Mouse (Mus musculus) limb, embryonic 14.5 days (tissue): ENCODE measurements around the gene Epb41l2. TPM values are rescaled to one million over a fixed set of nuclear protein-coding genes. Genes with fewer than 3 reads are reported as not detected.

Source experiments
- ATAC-seq: fragments of 200-750 bp; cut with Nextera tagmentation; 2 replicates; pipeline ENCODE4 v1.8.0; 2017; ENCODE audit warnings: low read depth, moderate number of reproducible peaks, moderate TSS enrichment; ENCODE audit not compliant: low FRiP score
- DNase-seq: peaks from one replicate; pipeline ENCODE4 v3.0.0-alpha.2; 2015; ENCODE audit warnings: low spot score
- H3K27ac ChIP-seq: fragments of 300-500 bp; sonication (generic); replicated peaks from 2 replicates; pipeline ENCODE4 v1.5.1; 2014; ENCODE audit warnings: low read depth, mild to moderate bottlenecking, low read length, moderate library complexity, mixed read lengths
- H3K27me3 ChIP-seq: fragments of 300-500 bp; sonication (generic); 2 replicates; pipeline ENCODE4 v1.6.1; 2014; ENCODE audit warnings: low read length, mixed read lengths; ENCODE audit not compliant: control insufficient read depth, insufficient read depth
- H3K36me3 ChIP-seq: fragments of 300-500 bp; sonication (generic); 2 replicates; pipeline ENCODE4 v1.6.1; 2014; ENCODE audit warnings: mild to moderate bottlenecking, low read length, moderate library complexity, mixed read lengths; ENCODE audit not compliant: control insufficient read depth, insufficient read depth
- H3K4me1 ChIP-seq: fragments of 300-500 bp; sonication (generic); 2 replicates; pipeline ENCODE4 v1.6.1; 2014; ENCODE audit warnings: antibody characterized with exemption, low read length, mixed read lengths; ENCODE audit not compliant: control insufficient read depth, insufficient read depth
- H3K4me2 ChIP-seq: fragments of 300-500 bp; sonication (generic); replicated peaks from 2 replicates; pipeline ENCODE4 v1.6.1; 2014; ENCODE audit warnings: low read depth, mild to moderate bottlenecking, low read length, moderate library complexity; ENCODE audit not compliant: severe bottlenecking
- H3K4me3 ChIP-seq: fragments of 300-500 bp; sonication (generic); replicated peaks from 2 replicates; pipeline ENCODE4 v1.5.1; 2014; ENCODE audit warnings: low read length
- H3K9ac ChIP-seq: fragments of 300-500 bp; sonication (generic); 2 replicates; pipeline ENCODE4 v1.6.1; 2014; ENCODE audit warnings: mild to moderate bottlenecking, low read depth, low read length, moderate library complexity; ENCODE audit not compliant: severe bottlenecking
- H3K9me3 ChIP-seq: fragments of 300-500 bp; sonication (generic); 2 replicates; pipeline ENCODE4 v1.6.1; 2016; ENCODE audit warnings: low read length; ENCODE audit not compliant: control insufficient read depth
- POLR2A ChIP-seq: fragments of 200-500 bp; IDR thresholded peaks from 2 replicates; pipeline ENCODE4 v1.8.0; 2012; ENCODE audit warnings: inconsistent platforms, mild to moderate bottlenecking, moderate library complexity, borderline replicate concordance; ENCODE audit not compliant: insufficient read depth, insufficient read length; ENCODE audit errors: extremely low read depth
- WGBS: fragments of 180-500 bp; shearing (Covaris S2); extraction: QIAGEN DNeasy Blood & Tissue Kit; methylation state at CpG from one replicate; pipeline ENCODE4 v1.1.7; 2014; 5-methylcytosine and 5-hydroxymethylcytosine counted together
- polyA plus RNA-seq, 2 experiments: library from polyadenylated mRNA; depleted of rRNA in 1 of 2; stranded (reverse) in 1 of 2; unstranded in 1 of 2; fragments of >200 nt; fragmentation: Nextera tagmentation in 1 of 2; extraction: Ambion mirVana in 1 of 2; gene quantifications; 2 replicates each; pipeline versions ENCODE4 v1.2.1 to v1.2.3; 2012 to 2014

The Epb41l2 gene
- polyA plus RNA-seq, 2 experiments = 78.1 to 143 TPM

DNA sequence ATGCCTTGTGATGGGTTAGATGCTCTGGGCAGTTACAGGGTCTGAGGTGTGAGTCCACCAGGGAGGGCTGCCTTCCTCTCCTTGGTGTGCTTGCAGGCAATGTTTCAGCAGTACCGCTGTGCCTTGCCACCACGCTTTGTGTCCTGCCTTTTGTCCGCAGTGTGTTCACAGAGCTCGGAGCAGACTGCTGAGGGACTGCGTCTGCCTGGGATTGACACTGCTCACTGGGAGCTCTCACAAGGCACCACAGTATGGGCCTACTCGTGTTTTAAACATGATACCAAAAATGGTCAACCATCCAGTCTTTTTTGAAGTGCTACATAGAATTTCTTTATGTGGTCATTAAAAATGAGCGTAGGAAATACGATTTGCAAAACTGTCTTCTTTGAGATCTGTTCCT, 164.1 kb downstream of the Epb41l2 start:
- TF ChIP-seq POLR2A = no peak
- DNase-seq (no peak), ATAC-seq (no peak)
- no peaks in the 10 kb centered on the region for H3K9me3 ChIP-seq
- no peak overlapping the region for H3K9ac ChIP-seq
- H3K27me3 ChIP-seq = no peaks in the 10 kb centered on the region
- H3K4me3 ChIP-seq = no peak overlapping the region
- no peak overlapping the region for H3K4me2 ChIP-seq
- H3K4me1 ChIP-seq = no peaks in the 10 kb centered on the region
- 92% methylated on average over 8 of the region's 8 CpGs for WGBS
- H3K27ac ChIP-seq = no peak overlapping the region
- H3K36me3 ChIP-seq = peaks cover 23% of the 10 kb centered on the region

DNA sequence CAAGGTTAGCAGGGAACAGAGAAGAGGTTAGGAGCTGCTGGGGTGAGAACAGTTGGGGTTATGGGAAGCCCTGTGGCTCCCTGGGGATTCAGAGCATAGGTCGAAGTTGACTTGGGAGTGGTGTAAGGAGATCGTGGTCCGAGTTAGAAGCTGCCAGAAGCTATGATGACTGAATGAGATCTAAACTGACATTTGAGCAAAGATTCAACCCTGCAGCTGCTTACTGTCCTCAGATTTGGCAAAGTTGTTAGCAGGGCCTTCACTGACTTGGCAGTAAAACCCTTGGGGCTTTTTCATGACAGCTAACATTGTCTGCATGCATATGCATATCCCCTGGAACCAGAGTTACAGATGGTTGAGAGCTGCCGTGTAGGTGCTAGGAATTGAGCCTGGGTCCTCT, 166.6 kb downstream of the Epb41l2 start:
- no peak for TF ChIP-seq POLR2A

GRCm38 (mm10) chr10:25526622-25527021, 167.0 kb downstream of the Epb41l2 start:
- no peaks in the 10 kb centered on the region for H3K9me3 ChIP-seq
- peak; percentile 23 for DNase-seq

More for the DNA sequence above, 166.6 kb downstream of the Epb41l2 start:
- no peaks in the 10 kb centered on the region for H3K4me1 ChIP-seq
- H3K4me2 ChIP-seq = no peak overlapping the region
- no peak for DNase-seq
- H3K27ac ChIP-seq = no peak overlapping the region
- no peak for ATAC-seq
- H3K4me3 ChIP-seq = no peak overlapping the region
- no peaks in the 10 kb centered on the region for H3K9me3 ChIP-seq
- no peaks in the 10 kb centered on the region for H3K27me3 ChIP-seq
- H3K36me3 ChIP-seq = peaks cover 23% of the 10 kb centered on the region
- 67% methylated on average over 4 of the region's 4 CpGs for WGBS
- H3K9ac ChIP-seq = no peak overlapping the region

DNA sequence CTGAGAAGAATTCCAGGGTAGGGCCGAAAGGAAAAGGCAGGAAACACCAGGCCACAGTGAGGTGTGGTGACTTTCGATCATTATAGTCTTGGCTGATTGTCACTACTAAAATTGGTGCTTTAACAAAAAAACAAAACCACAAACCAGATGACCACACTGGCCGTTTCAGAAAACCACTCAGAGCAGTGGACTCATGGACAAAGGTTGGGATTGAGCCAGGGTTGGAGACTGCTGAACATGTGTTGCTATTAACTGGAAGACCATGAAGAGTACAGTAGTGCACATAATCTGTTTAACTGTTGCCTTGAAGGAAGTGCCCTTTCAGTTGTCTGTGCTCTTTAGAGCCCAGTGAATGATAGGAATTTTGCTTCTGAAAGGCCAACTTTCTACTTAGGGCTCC, 167.5 kb downstream of the Epb41l2 start:
- Histone ChIP-seq H3K36me3 (peaks cover 20% of the 10 kb centered on the region), H3K27ac (no peak overlapping the region), H3K4me3 (no peak overlapping the region), H3K4me1 (no peaks in the 10 kb centered on the region), H3K9ac (no peak overlapping the region), H3K9me3 (no peaks in the 10 kb centered on the region), H3K4me2 (no peak overlapping the region), H3K27me3 (no peaks in the 10 kb centered on the region)
- peak; percentile 48 for DNase-seq
- TF ChIP-seq POLR2A = no peak
- ATAC-seq = peak; percentile 17; the same call in 1 of the 2 replicates
- WGBS = 55% methylated on average over 3 of the region's 3 CpGs

More at GRCm38 (mm10) chr10:25526622-25527021, 167.0 kb downstream of the Epb41l2 start:
- Histone ChIP-seq H3K36me3 (peaks cover 21% of the 10 kb centered on the region), H3K27me3 (no peaks in the 10 kb centered on the region), H3K4me2 (no peak overlapping the region), H3K4me1 (no peaks in the 10 kb centered on the region), H3K27ac (no peak overlapping the region), H3K9ac (no peak overlapping the region), H3K4me3 (no peak overlapping the region)
- no peak for TF ChIP-seq POLR2A
- peak; percentile 54; the same call in 1 of the 2 replicates for ATAC-seq
- 87% methylated on average over 4 of the region's 4 CpGs for WGBS

DNA sequence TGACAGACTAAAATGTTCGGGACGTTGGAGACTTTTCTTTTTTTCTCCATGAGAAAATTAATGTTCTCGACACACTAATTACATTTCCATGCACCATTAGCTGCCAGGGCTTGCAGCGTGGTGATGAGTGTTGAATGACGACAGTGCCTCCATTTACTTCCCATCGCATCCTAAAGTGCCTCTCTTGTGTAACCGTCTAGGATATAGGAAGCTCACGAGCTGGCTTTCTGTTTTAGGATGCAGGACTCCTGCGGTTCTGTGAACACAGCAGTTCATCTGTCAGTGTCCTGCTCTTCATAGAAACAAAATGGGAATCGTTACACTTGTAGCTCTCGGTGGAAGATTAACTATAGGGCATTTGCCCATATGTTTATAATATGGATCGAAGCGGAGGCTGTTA, 171.7 kb downstream of the Epb41l2 start:
- WGBS = 65% methylated on average over 13 of the region's 13 CpGs
- no peak for ATAC-seq
- no peaks in the 10 kb centered on the region for H3K9me3 ChIP-seq
- no peak overlapping the region for H3K4me2 ChIP-seq
- no peak overlapping the region for H3K4me3 ChIP-seq
- no peaks in the 10 kb centered on the region for H3K27me3 ChIP-seq
- H3K9ac ChIP-seq = no peak overlapping the region
- H3K4me1 ChIP-seq = no peaks in the 10 kb centered on the region
- H3K27ac ChIP-seq = no peak overlapping the region
- no peak for DNase-seq
- no peak for TF ChIP-seq POLR2A
- no peaks in the 10 kb centered on the region for H3K36me3 ChIP-seq

DNA sequence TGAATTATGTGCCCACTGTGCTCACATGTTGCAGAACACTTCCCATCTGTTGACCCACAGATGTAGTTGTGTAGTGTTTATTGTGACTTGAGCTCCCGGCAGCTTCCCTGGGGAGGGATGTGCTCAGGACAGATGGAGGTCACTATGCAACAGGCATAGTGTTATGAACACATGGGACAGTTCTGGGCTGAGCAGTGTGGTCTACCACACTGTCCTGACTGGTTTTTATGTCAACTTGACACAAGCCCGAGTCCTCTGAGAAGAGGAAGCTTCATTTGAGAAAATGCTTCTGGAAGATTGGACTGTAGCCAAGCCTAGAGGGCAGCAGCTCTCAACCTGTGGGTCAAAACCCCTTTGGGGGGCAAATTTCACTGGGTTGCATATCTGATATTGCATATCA, 173.5 kb downstream of the Epb41l2 start:
- ATAC-seq (0 out of 2 replicates have a peak, but pooled peaks have one; percentile 16), DNase-seq (peak; percentile 7)
- H3K36me3 ChIP-seq = no peaks in the 10 kb centered on the region
- TF ChIP-seq POLR2A = no peak
- H3K4me1 ChIP-seq = no peaks in the 10 kb centered on the region
- no peak overlapping the region for H3K27ac ChIP-seq
- H3K4me2 ChIP-seq = no peak overlapping the region
- no peaks in the 10 kb centered on the region for H3K9me3 ChIP-seq
- no peak overlapping the region for H3K9ac ChIP-seq
- 72% methylated on average over 2 of the region's 2 CpGs for WGBS
- no peak overlapping the region for H3K4me3 ChIP-seq
- no peaks in the 10 kb centered on the region for H3K27me3 ChIP-seq
